Mouse (Mus musculus) CH12.LX (cell line): Measurements from ENCODE around the gene Dennd1a.

Source experiments
- CTCF ChIP-seq, 2 experiments: IDR thresholded peaks in 1 of 2; conservative IDR thresholded peaks in 1 of 2; 2 replicates each; pipeline ENCODE4 v1.5.1; 2011 to 2012; ENCODE audit warnings: low read depth in 2 of 2, low read length in 2 of 2, improper control_type of control experiment in 1 of 2, inconsistent platforms in 1 of 2, mild to moderate bottlenecking in 1 of 2, moderate library complexity in 1 of 2
- E2F4 ChIP-seq: IDR thresholded peaks from 2 replicates; pipeline ENCODE4 v1.6.1; 2011; ENCODE audit warnings: low read depth, low read length, improper control_type of control experiment; ENCODE audit not compliant: insufficient replicate concordance
- EP300 ChIP-seq: IDR thresholded peaks from 2 replicates; pipeline ENCODE4 v1.6.1; 2011; ENCODE audit warnings: low read length, improper control_type of control experiment
- MEF2A ChIP-seq: IDR thresholded peaks from 2 replicates; pipeline ENCODE4 v1.6.1; 2014; ENCODE audit warnings: low read depth, mild to moderate bottlenecking, inconsistent platforms, low read length, improper control_type of control experiment, borderline replicate concordance
- MXI1 ChIP-seq: IDR thresholded peaks from 2 replicates; pipeline ENCODE4 v1.6.1; 2011; ENCODE audit warnings: mild to moderate bottlenecking, low read depth, low read length, improper control_type of control experiment
- POLR2A ChIP-seq: IDR thresholded peaks from 2 replicates; pipeline ENCODE4 v1.6.1; 2011; ENCODE audit warnings: low read depth, mild to moderate bottlenecking, improper control_type of control experiment, low read length
- POLR2AphosphoS2 ChIP-seq: IDR thresholded peaks from 2 replicates; pipeline ENCODE4 v1.6.1; 2011; ENCODE audit warnings: low read depth, low read length, improper control_type of control experiment
- USF1 ChIP-seq: IDR thresholded peaks from 2 replicates; pipeline ENCODE4 v1.6.1; 2014; ENCODE audit warnings: low read depth, mild to moderate bottlenecking, inconsistent platforms, low read length, improper control_type of control experiment
- ZKSCAN1 ChIP-seq: IDR thresholded peaks from 2 replicates; pipeline ENCODE4 v1.6.1; 2012; ENCODE audit warnings: low read depth, inconsistent platforms, low read length, improper control_type of control experiment, borderline replicate concordance

- TF ChIP-seq POLR2AphosphoS2 (no peak), POLR2A (no peak), CTCF (conservative IDR thresholded peaks at IDR 0.05 in 1 of 2, IDR thresholded peaks at IDR 0.05 in 1 of 2; ENCODE audit: low read depth in 2 of 2, low read length in 2 of 2) (no peak), ZKSCAN1 (no peak), MXI1 (no peak), MEF2A (no peak), USF1 (no peak), E2F4 (no peak), EP300 (no peak; the same call in 1 of the 2 replicates)
Measured at GRCm38 (mm10) chr2:38207752-38208151, 79.4 kb downstream of the Dennd1a start.
